Mouse (Mus musculus) ES-Bruce4 (cell line): Measurements from ENCODE around the gene Whamm. TPM values are rescaled to one million over a fixed set of nuclear protein-coding genes. Genes with fewer than 3 reads are reported as not detected.

Source experiments
- H3K27ac ChIP-seq: 2 replicates; pipeline ENCODE4 v1.5.1; 2012; ENCODE audit warnings: low read length, inconsistent platforms; ENCODE audit not compliant: insufficient read depth
- H3K27me3 ChIP-seq: 2 replicates; pipeline ENCODE4 v1.6.1; 2012; ENCODE audit warnings: mild to moderate bottlenecking, low read length, inconsistent platforms; ENCODE audit not compliant: control insufficient read depth, poor library complexity, insufficient read depth, severe bottlenecking
- H3K36me3 ChIP-seq: 2 replicates; pipeline ENCODE4 v1.6.1; 2012; ENCODE audit warnings: inconsistent platforms, mild to moderate bottlenecking, low read length, moderate library complexity; ENCODE audit not compliant: control insufficient read depth, poor library complexity, insufficient read depth, severe bottlenecking
- H3K4me1 ChIP-seq: one replicate; pipeline ENCODE4 v1.8.1; 2011; ENCODE audit warnings: low read length; ENCODE audit not compliant: control insufficient read depth, insufficient read depth
- H3K4me3 ChIP-seq: 2 replicates; pipeline ENCODE4 v1.5.1; 2011; ENCODE audit warnings: low read depth, mild to moderate bottlenecking, low read length
- H3K9ac ChIP-seq: 2 replicates; pipeline ENCODE4 v1.6.1; 2012; ENCODE audit warnings: low read depth, mild to moderate bottlenecking, inconsistent platforms; ENCODE audit not compliant: poor library complexity, severe bottlenecking
- H3K9me3 ChIP-seq: replicated peaks from 2 replicates; pipeline ENCODE4 v1.6.1; 2012; ENCODE audit warnings: mild to moderate bottlenecking, low read length, inconsistent platforms; ENCODE audit not compliant: control insufficient read depth, poor library complexity, insufficient read depth, severe bottlenecking
- CTCF ChIP-seq: IDR thresholded peaks from one replicate; pipeline ENCODE4 v1.8.1; 2011; ENCODE audit warnings: low read depth, low read length
- EP300 ChIP-seq: IDR thresholded peaks from 2 replicates; pipeline ENCODE4 v1.6.1; 2011; ENCODE audit warnings: low read depth, low read length; ENCODE audit not compliant: insufficient read depth
- POLR2A ChIP-seq: IDR thresholded peaks from one replicate; pipeline ENCODE4 v1.8.1; 2011; ENCODE audit warnings: low read length; ENCODE audit not compliant: insufficient read depth
- polyA plus RNA-seq: library from polyadenylated mRNA; stranded (reverse); fragments of >200 nt; gene quantifications from 2 replicates; pipeline ENCODE4 v1.2.4, GENCODE M21; 2011; ENCODE audit warnings: low read depth; ENCODE audit not compliant: missing spikeins, insufficient read depth, insufficient read length

Gene Whamm
- polyA plus RNA-seq, 1 experiment = 12.0 TPM

DNA sequence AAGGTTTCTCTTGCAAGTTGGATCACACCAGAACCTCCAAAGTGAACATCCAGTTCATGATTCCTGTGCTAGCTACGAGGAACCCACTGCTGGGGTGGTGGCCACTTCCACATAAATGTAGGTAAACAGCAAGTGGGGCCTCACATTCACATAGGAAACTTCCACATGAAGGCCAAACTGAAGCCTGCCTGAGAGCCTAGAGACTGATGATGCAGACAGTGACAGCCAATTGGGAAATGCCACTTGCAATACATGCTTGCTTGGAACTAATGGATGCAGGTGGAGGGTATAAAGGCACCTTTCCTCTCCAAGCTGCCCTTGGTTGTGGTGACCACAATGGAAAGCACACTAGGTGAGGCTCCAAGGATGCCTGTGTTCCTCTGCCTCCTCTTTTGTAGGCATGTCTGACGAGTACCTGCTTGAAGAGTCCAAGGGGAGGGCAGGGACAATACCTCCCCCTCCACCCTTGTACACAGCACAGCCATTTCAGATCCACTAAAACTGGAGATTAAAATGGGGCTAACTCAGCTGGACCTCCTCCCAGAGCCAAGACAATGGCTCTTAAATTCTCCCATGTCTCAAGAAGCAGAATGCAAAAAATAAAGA is 32.9 kb upstream of the Whamm start:
- H3K27ac ChIP-seq = no peak overlapping the region
- peaks cover 6% of the 10 kb centered on the region for H3K4me1 ChIP-seq
- H3K9ac ChIP-seq = no peak overlapping the region
- no peaks in the 10 kb centered on the region for H3K36me3 ChIP-seq
- no peak for TF ChIP-seq POLR2A
- no peak for TF ChIP-seq CTCF
- TF ChIP-seq EP300 = no peak
- peaks cover 4% of the 10 kb centered on the region for H3K9me3 ChIP-seq
- H3K4me3 ChIP-seq = no peak overlapping the region
- no peaks in the 10 kb centered on the region for H3K27me3 ChIP-seq

DNA sequence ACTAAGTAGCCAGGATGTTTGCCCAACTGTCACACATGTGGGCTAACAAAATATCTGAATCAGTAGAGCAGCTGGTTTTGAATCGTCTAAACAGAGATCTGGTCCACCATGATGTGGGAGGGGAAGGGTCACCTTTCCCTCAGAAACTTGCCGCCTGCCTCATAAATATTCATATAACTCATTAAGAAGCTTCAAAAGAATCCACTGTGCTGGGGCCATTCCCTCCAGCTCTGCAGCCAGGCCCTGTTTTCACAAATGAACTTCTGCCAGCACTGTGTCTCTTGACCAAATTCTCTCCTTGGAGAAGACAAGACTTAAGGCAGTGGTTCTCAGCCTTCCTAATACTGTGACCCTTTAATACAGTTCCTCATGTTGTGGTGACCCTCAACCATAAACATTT is 31.5 kb upstream of the Whamm start:
- TF ChIP-seq POLR2A = no peak
- TF ChIP-seq EP300 = no peak
- TF ChIP-seq CTCF = no peak
- Histone ChIP-seq H3K9me3 (no peaks in the 10 kb centered on the region), H3K9ac (no peak overlapping the region), H3K4me3 (no peak overlapping the region), H3K27ac (no peak overlapping the region), H3K36me3 (no peaks in the 10 kb centered on the region), H3K27me3 (no peaks in the 10 kb centered on the region), H3K4me1 (peaks cover 6% of the 10 kb centered on the region)

DNA sequence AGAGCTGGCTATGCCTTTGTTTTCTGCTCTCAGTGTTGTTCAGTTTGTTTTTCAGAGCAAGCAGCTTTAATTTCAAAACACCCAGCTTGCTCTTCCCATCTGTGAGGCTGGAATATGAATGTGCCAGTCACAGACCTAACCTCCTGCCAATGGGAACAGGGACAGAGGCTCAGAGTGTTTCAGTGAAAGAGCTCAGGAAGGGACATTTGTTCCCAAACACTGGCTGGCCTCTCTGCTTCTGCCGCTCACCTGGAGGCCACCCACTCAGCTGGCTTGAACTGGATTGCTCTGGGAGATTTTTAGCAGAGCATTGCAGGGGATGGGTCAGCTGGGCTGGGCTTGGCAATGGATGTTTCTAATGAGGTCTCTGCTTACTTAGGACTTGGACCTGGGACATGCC is 30.1 kb upstream of the Whamm start:
- H3K9ac ChIP-seq = no peak overlapping the region
- TF ChIP-seq POLR2A = no peak
- no peaks in the 10 kb centered on the region for H3K9me3 ChIP-seq
- H3K4me3 ChIP-seq = no peak overlapping the region
- peaks cover 6% of the 10 kb centered on the region for H3K4me1 ChIP-seq
- no peaks in the 10 kb centered on the region for H3K27me3 ChIP-seq
- no peak overlapping the region for H3K27ac ChIP-seq
- H3K36me3 ChIP-seq = no peaks in the 10 kb centered on the region

DNA sequence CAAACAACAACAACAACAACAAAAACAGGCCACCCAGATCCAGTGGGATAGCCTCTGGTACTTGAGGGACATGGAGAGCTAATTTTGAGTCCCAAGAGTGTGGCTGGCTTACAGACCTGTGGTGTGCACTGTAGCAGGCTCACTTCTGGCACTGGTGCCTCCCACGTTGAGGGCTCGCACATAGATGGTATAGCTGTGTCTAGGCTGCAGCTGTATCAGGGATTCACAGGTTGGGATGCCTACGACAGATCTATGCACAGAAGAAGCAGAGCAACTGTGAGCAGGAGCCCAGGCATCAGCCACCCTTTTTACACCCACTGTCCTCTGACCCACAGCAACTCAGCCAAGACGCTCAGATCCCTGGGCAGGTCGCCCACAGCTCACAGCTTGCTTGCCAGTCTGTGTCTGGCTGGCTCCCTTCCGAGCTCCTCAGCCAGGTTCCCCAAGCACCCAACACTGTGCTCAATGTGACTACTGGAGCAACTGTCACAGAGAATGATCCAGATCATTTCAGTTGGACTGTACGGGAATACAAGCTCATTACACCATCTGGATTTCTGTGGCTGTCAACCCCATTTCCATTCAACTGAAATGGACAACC is 29.0 kb upstream of the Whamm start:
- TF ChIP-seq POLR2A (no peak), CTCF (no peak)
- Histone ChIP-seq H3K27me3 (no peaks in the 10 kb centered on the region), H3K36me3 (no peaks in the 10 kb centered on the region), H3K9me3 (no peaks in the 10 kb centered on the region), H3K4me3 (no peak overlapping the region), H3K4me1 (peaks cover 5% of the 10 kb centered on the region), H3K27ac (no peak overlapping the region), H3K9ac (no peak overlapping the region)

DNA sequence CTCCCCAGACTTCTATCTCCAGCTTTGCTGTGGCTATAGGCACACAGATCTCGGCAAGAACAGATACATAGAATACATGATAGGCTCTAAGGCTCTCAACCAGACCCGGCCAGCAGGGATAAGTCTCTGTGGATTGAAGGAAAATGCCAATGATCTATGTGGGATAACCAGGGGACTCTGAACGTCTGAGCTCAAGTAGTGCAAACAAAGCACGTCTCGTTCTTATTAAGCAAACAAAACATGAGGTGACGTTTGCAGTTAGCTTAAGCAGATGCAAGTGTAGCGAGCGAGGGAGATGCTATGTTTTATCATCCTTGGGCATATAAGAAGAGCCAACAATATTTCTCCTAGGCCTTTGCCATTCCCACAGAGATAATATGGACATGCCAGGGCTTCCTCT is 28.1 kb upstream of the Whamm start:
- TF ChIP-seq CTCF (no peak), POLR2A (no peak), EP300 (no peak)
- Histone ChIP-seq H3K9ac (no peak overlapping the region), H3K4me3 (no peak overlapping the region), H3K9me3 (no peaks in the 10 kb centered on the region), H3K4me1 (peaks cover 1% of the 10 kb centered on the region), H3K27me3 (no peaks in the 10 kb centered on the region), H3K27ac (no peak overlapping the region), H3K36me3 (no peaks in the 10 kb centered on the region)

DNA sequence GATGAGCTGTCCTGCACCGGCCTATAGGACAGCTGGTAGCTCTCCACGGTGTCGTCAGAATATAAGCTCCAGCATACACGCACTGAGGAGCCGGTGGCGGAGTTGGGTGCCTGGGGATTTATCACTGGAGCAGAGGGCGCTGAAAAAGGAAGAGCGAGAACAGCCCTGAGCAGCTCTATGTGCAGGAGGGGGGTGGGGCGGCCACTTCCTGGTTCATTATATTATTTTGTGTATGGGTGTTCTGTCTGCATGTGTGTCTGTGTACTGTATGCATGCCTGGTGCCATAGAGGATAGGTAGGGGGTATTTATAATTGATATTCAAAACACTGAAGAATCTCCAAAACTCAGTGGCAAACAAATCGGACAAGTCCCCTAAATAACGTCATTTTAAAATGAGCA is 22.2 kb upstream of the Whamm start:
- H3K27me3 ChIP-seq = no peaks in the 10 kb centered on the region
- H3K36me3 ChIP-seq = no peaks in the 10 kb centered on the region
- no peaks in the 10 kb centered on the region for H3K9me3 ChIP-seq
- no peak overlapping the region for H3K9ac ChIP-seq
- H3K4me3 ChIP-seq = 0 out of 2 replicates have a peak overlapping the region, but pooled peaks have one; percentile 7
- TF ChIP-seq CTCF (no peak), EP300 (no peak), POLR2A (no peak)
- H3K27ac ChIP-seq = no peak overlapping the region
- H3K4me1 ChIP-seq = no peaks in the 10 kb centered on the region
